Mouse (Mus musculus): ENCODE measurements at regions not wholly inside any gene's neighbourhood (a gene's known extent, or its start where the extent isn't known, plus 50 kb on each side); places are given as distances from the start of the nearest gene placed in this dataset.

- no peak for TF ChIP-seq CTCF (IDR thresholded peaks at IDR 0.05; ENCODE audit: borderline replicate concordance, control insufficient read depth, extremely low read depth, insufficient read depth, low read length, poor library complexity)
- no peak for TF ChIP-seq POLR2A (IDR thresholded peaks at IDR 0.05; ENCODE audit: control insufficient read depth, extremely low read depth, insufficient read depth, low read length, poor library complexity)
These were observed 143.7 kb downstream of the Moxd1 start for GRCm38 (mm10) chr10:24367010-24367409.
